In genomic region chr10:127238241-127238824, GRCm38 (mm10) we compare ENCODE assay signal across 18 mouse cellular contexts. TPM values are rescaled to one million over a fixed set of nuclear protein-coding genes. Genes with fewer than 3 reads are reported as not detected.
"Had no signal": no experiment of that assay in that cellular context is flagged by ENCODE, and none has a peak within 500 bp of the region (broad histone marks: within the 10 kb centered on the region; RNA-seq: fewer than 3 reads in every experiment).

No protein-coding gene starts in this region.

- ATAC-seq: midbrain, embryonic 15.5 days had no signal

- DNase-seq: kidney, postnatal 10 days; kidney, postnatal 36 days; layer of hippocampus, postnatal 36 days; liver, embryonic 13.5 days; lung, adult 2 months; lung, postnatal 14 days; lung, postnatal 4 days; retina, postnatal 1 day; right cerebral cortex, postnatal 25 days; spleen, adult 18-20 months; thymus, postnatal 36 days had no signal

- H3K9ac ChIP-seq: kidney, embryonic 15.5 days; liver, embryonic 13.5 days; midbrain, embryonic 15.5 days; neural tube, embryonic 13.5 days; stomach, embryonic 15.5 days had no signal

- H3K27ac ChIP-seq: kidney, embryonic 15.5 days; left cerebral cortex, adult 2 months; liver, embryonic 13.5 days; midbrain, embryonic 15.5 days; neural tube, embryonic 13.5 days; stomach, embryonic 15.5 days had no signal

- H3K4me2 ChIP-seq: kidney, embryonic 15.5 days; liver, embryonic 13.5 days; midbrain, embryonic 11.5 days; midbrain, embryonic 15.5 days; neural tube, embryonic 13.5 days; stomach, embryonic 15.5 days had no signal

- H3K27me3 ChIP-seq: midbrain, embryonic 15.5 days; neural tube, embryonic 13.5 days; stomach, embryonic 15.5 days had no signal

- H3K4me1 ChIP-seq: kidney, embryonic 15.5 days; liver, embryonic 13.5 days; midbrain, embryonic 15.5 days; neural tube, embryonic 13.5 days; stomach, embryonic 15.5 days had no signal

- H3K36me3 ChIP-seq: kidney, embryonic 15.5 days; liver, embryonic 13.5 days; stomach, embryonic 15.5 days had no signal

- H3K9me3 ChIP-seq: kidney, embryonic 15.5 days; liver, embryonic 13.5 days; midbrain, embryonic 15.5 days; neural tube, embryonic 13.5 days; stomach, embryonic 15.5 days had no signal

- H3K4me3 ChIP-seq: kidney, embryonic 15.5 days; left cerebral cortex, adult 2 months; liver, embryonic 13.5 days; midbrain, embryonic 15.5 days; neural tube, embryonic 13.5 days; stomach, embryonic 15.5 days had no signal

RNA-seq across cellular contexts. Expression of gene Kif5a, which starts 24.8 kb away (rescaled TPM):
- total RNA-seq: neutrophil, adult 5-6 weeks had no signal

RNA-seq across cellular contexts. Expression of gene Arhgef25, which starts 48.5 kb away (rescaled TPM):
- total RNA-seq: neutrophil, adult 5-6 weeks had no signal
